Mouse (Mus musculus): ENCODE measurements around the gene Cited2. TPM values are rescaled to one million over a fixed set of nuclear protein-coding genes. Genes with fewer than 3 reads are reported as not detected.
A peak's percentile ranks its signal among the peaks of the same experiment; 100 is the strongest.

The Cited2 gene
- polyA plus RNA-seq (2015; fragmentation: Nextera tagmentation; extraction: Ambion mirVana), result 86.3 and 101 TPM in 2 replicates

DNA sequence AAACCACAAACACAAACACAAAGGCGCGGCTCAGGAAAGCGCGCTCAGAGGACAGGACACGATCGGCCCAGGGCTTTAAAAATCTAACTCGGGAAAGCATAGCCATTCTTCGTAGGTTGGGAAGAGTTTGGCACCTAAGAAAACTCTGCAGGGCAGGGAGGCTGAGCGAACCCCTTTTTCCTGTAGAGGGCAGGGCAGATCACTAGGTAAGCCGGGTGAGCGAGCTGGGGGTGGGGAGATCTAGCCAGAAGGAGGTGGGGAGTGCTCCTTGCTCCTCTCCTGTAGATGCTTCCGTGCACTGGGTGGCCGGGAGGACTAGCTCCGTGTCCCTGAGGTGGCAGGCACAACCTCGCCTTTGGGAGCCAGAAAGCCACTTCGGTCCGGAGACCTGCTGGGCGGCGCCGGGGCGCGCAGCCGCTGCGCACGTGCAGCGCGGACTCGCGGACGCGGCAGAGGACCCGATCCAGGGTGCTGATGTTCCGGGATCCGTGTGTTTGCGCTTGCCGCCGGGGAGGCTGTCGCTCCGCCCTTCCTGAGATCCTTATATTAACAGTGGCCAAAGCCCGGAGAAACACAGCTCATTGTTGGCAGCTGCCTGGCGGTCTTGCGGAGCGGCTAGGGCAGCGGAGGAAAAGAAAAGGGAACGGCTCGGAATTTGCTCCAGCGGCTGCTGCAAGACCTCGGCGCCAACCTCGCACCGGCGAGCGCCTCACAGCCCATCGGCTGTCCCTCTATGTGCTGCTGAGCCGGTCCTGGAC is at the start of gene Cited2:
Gene Cited2, plus strand, starts transcription at position 566 of the 758 bp plus-strand sequence.
- Histone ChIP-seq H3K4me3 (peak within 1 kb of the TSS; percentile 99), H3K27ac (peak within 1 kb of the TSS; percentile 99), H3K27me3 (no peaks in the 10 kb centered on the region), H3K9me3 (no peaks in the 10 kb centered on the region), H3K9ac (peak within 1 kb of the TSS; percentile 98), H3K36me3 (no peaks in the 10 kb centered on the region), H3K4me1 (replicated peaks) (peaks cover 32% of the 10 kb centered on the region), H3K4me2 (peak within 1 kb of the TSS; percentile 60)
- WGBS, result under 1% methylated on average over 55 of the region's 55 CpGs
- peak; percentile 85 for ATAC-seq (ENCODE audit: low FRiP score)

DNA sequence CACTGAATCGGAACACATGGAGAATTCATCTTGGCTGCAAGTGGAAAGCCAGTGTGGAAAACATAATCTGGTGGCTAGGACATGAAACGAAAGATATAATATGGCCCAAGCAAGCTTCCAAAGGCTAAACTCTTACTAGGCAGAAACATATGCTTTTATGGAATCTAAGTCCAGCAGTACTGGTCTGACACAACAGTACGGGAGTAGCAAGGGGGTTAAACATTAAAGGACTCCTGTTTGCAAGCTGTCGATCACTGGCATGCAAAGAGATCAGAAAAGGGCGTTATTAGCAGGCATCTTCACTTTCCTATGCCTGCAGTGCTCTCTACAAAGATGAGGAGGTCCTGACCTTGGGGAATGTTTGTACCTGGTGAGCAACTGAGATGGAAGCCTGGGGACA is 48.6 kb upstream of the Cited2 start:
- Histone ChIP-seq H3K9me3 (no peaks in the 10 kb centered on the region), H3K27ac (no peak overlapping the region), H3K36me3 (no peaks in the 10 kb centered on the region), H3K4me2 (no peak overlapping the region), H3K4me3 (no peak overlapping the region), H3K4me1 (replicated peaks) (no peaks in the 10 kb centered on the region), H3K9ac (no peak overlapping the region), H3K27me3 (no peaks in the 10 kb centered on the region)
- 87% methylated on average over 5 of the region's 5 CpGs for WGBS
- ATAC-seq (ENCODE audit: low FRiP score), result no peak

DNA sequence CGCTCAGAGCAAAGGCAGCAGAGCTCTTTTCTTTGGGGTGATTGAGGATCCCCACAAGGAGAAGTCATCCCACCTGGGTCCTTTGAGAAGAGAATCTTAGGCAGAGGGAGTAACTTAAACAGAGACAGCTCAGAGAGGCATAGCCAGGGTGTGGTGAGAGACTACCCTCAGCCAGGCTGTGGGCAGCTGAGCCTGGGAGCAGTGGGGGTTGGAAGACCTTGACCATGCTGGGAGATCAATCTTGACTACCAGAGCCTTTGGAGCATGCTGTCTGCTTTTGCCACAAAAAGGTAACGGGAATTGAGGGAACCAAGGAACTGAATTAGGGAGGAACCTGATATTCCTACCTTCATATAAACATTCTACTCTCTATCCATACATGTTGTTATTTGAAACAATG is 48.1 kb upstream of the Cited2 start:
- no peak overlapping the region for H3K4me3 ChIP-seq
- H3K4me2 ChIP-seq, result no peak overlapping the region
- no peak for ATAC-seq (ENCODE audit: low FRiP score)
- no peaks in the 10 kb centered on the region for H3K9me3 ChIP-seq
- WGBS, result 85% methylated on average over 2 of the region's 2 CpGs
- H3K9ac ChIP-seq, result no peak overlapping the region
- H3K27ac ChIP-seq, result no peak overlapping the region
- H3K27me3 ChIP-seq, result no peaks in the 10 kb centered on the region
- H3K4me1 ChIP-seq (replicated peaks), result no peaks in the 10 kb centered on the region
- H3K36me3 ChIP-seq, result no peaks in the 10 kb centered on the region

DNA sequence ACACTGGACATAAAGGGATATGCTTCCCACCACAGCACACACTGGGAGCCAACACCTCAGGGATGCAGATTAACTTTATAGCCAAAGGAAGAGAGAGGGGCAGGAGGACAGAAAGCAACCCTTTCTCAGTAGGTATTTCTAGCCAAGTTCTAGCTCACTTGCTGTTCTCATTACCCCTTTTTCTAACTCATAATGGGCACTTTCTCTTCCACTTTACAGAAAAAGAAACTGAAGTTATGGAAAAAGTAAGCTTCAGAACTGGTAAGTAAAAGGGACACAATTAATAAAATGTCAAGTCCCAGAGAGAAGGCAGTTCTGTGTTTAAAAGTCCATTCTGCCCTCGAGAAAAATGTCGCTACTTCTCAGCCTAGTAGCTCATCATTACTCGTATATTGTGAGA is 46.6 kb upstream of the Cited2 start:
- Histone ChIP-seq H3K27ac (no peak overlapping the region), H3K4me3 (no peak overlapping the region), H3K36me3 (no peaks in the 10 kb centered on the region), H3K9me3 (no peaks in the 10 kb centered on the region), H3K4me1 (replicated peaks) (no peaks in the 10 kb centered on the region), H3K27me3 (no peaks in the 10 kb centered on the region), H3K9ac (no peak overlapping the region), H3K4me2 (no peak overlapping the region)
- ATAC-seq (ENCODE audit: low FRiP score), result no peak
- WGBS, result 83% methylated on average over 3 of the region's 3 CpGs

DNA sequence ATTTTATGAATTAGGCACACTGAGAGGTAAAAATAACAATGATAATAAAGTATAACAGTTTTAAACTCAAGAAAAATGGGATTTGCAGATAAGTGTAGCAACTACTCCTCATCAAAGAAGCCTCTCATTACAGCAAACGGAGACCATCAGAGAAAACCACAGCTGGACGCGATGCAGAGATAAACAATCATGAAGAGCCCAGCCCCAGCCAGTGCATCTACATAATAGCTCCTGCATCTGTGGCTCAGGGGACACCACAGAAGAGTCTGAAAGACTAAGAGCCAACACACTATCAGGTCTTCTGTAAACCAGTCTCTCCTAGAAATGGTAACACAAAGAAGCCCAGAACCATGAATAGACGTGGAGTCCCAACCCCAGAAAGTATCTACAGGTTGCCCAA is 45.7 kb upstream of the Cited2 start:
- H3K27ac ChIP-seq, result no peak overlapping the region
- H3K4me3 ChIP-seq, result no peak overlapping the region
- no peaks in the 10 kb centered on the region for H3K27me3 ChIP-seq
- no peak for ATAC-seq (ENCODE audit: low FRiP score)
- no peak overlapping the region for H3K4me2 ChIP-seq
- WGBS, result 76% methylated on average over 4 of the region's 4 CpGs
- H3K9me3 ChIP-seq, result no peaks in the 10 kb centered on the region
- no peaks in the 10 kb centered on the region for H3K4me1 ChIP-seq (replicated peaks)
- no peaks in the 10 kb centered on the region for H3K36me3 ChIP-seq
- no peak overlapping the region for H3K9ac ChIP-seq

DNA sequence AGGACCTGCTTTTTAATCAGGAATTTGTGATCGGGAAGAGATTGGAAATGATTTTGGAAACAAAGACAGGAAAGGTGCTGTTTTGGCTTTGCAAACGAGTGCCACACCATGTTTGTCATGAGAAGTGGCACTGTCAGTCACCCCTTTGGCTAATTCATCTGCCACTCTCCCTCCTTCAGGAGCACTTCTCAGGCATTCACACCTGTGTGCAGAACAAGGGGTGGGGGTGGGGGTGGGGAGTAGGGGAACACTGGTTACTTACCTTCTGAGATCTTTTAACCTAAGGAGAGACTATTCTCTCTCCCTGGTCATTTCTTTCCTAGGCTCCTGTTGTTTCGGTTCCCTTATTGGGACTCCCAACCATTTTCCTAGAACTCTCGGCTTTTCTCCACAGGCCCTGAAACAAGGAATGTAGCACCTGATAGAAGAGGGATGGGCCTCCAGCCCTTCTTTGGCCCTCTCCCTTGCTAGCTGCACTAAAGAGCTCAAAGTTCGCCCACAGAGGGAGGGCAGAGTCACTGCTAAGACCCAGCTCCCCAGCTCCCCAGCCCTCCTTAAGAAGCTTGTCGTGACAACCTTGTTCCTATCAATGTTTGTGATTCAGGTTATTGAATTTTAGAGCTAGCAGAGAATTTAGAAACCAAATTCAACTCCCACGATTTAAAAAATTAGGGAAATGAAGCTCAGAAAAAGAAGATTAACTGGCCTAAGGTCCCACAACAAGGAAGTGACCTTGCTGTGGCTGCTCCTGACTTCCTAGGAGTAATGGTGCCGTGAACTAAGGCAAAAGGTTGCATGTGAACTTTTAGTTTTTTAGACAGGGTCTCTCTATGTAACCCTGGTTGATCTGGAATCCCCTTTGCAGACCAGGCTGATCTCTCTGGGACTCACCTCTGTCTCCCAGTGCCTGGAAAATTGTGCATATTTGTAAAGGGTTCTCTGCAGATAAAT is 42.3 kb upstream of the Cited2 start:
- no peak for ATAC-seq (ENCODE audit: low FRiP score)
- WGBS, result 80% methylated on average over 8 of the region's 8 CpGs
- H3K36me3 ChIP-seq, result no peaks in the 10 kb centered on the region

DNA sequence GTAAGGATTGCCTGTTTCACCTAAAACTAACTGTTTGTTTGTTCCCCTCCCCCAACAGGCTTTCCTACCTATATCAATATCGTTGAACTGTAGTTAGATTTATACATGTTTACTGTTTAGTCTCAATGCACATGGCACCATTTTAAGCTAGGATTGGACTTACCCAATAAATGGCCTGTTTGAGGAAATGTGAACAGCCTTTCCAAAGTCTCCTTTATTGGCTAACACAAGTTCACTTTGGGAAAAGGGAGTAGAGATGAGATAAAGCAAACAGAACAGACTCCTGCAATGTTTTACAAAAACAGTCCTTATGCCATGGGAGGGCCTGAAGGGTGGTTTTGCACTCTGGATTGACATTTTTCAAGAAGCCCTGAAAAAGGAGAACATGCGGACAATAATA is 41.6 kb upstream of the Cited2 start:
- H3K9ac ChIP-seq, result no peak overlapping the region
- H3K9me3 ChIP-seq, result no peaks in the 10 kb centered on the region
- no peak overlapping the region for H3K27ac ChIP-seq
- H3K4me2 ChIP-seq, result no peak overlapping the region
- H3K4me3 ChIP-seq, result no peak overlapping the region
- no peak for ATAC-seq (ENCODE audit: low FRiP score)
- no peaks in the 10 kb centered on the region for H3K36me3 ChIP-seq
- H3K27me3 ChIP-seq, result no peaks in the 10 kb centered on the region
- 90% methylated on average over 2 of the region's 2 CpGs for WGBS
- H3K4me1 ChIP-seq (replicated peaks), result no peaks in the 10 kb centered on the region

More for the DNA sequence above, 42.3 kb upstream of the Cited2 start:
- H3K4me2 ChIP-seq, result no peak overlapping the region
- H3K9me3 ChIP-seq, result no peaks in the 10 kb centered on the region
- no peak overlapping the region for H3K27ac ChIP-seq
- no peaks in the 10 kb centered on the region for H3K27me3 ChIP-seq
- no peaks in the 10 kb centered on the region for H3K4me1 ChIP-seq (replicated peaks)
- no peak overlapping the region for H3K4me3 ChIP-seq
- no peak overlapping the region for H3K9ac ChIP-seq

DNA sequence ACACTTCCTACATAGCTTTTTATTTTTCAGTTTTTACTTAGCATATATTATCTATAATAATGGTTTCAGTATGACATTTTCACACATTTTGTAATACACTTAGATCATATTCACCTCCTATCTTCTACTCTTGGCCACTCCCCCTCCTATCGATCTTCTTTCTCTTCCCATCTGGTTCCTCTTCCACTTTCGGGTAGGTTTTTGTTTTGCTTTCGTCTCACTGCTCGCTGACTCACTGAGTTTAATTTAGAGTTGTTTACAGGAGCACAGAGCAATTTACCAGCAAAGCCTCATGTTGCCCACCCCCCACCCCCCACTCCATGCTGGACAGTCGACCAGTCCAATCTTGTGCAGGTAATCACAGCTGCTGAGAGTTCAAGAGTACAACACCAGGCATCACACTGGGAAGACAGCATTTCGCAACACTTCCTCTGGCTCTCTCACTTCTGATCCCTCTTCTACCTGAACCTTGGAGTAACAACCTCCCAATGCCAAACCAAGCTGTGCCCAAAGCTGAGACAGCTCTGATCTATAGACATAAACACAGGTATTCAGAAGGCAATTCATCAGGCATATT is 39.1 kb upstream of the Cited2 start:
- no peaks in the 10 kb centered on the region for H3K9me3 ChIP-seq
- H3K4me3 ChIP-seq, result no peak overlapping the region
- no peak for ATAC-seq (ENCODE audit: low FRiP score)
- H3K36me3 ChIP-seq, result no peaks in the 10 kb centered on the region
- no peak overlapping the region for H3K27ac ChIP-seq
- no peak overlapping the region for H3K4me2 ChIP-seq
- 80% methylated on average over 6 of the region's 6 CpGs for WGBS
- no peaks in the 10 kb centered on the region for H3K27me3 ChIP-seq
- no peaks in the 10 kb centered on the region for H3K4me1 ChIP-seq (replicated peaks)
- H3K9ac ChIP-seq, result no peak overlapping the region

DNA sequence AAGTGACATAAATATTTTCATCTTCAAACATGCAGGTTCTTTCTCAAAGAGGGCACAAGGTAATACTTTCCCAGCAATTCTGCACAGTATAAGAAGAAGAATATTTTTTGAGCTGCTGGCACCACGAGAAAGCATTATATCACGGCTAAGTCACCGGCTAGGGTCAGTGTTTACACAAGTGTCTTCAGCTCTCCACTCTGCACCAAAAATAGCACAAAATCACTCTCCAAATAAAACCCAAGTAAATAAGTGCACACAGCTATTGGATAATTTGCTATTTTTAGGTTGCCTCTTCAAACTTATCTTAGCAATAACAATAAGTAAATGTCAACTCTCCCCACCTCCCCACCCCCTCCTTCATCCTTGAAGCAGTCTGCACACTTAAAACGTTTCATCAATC is 33.2 kb upstream of the Cited2 start:
- Histone ChIP-seq H3K27me3 (no peaks in the 10 kb centered on the region), H3K27ac (no peak overlapping the region), H3K9ac (no peak overlapping the region), H3K4me3 (no peak overlapping the region), H3K4me1 (replicated peaks) (no peaks in the 10 kb centered on the region), H3K36me3 (no peaks in the 10 kb centered on the region), H3K9me3 (no peaks in the 10 kb centered on the region), H3K4me2 (no peak overlapping the region)
- WGBS, result 80% methylated on average over 4 of the region's 4 CpGs
- ATAC-seq (ENCODE audit: low FRiP score), result no peak

DNA sequence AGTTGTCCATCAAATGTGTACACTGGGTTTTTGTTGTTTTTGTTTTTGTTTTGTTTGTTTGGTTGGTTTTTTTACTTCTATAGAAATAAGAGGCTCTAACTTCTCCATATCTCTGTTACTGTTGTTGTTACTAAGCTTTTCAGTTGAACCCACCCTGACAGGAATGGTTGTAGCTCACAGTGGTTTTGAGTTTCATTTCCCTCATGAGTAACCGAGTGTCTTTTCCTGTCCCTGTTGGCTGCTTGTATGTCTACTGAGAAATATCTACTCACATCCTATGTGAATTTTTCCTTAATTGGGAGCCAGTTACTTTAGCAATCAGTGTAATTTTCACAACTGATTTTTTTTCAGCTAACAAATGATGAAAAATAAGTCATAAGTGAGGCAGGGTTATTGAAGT is 31.3 kb upstream of the Cited2 start:
- 89% methylated on average over 1 of the region's 1 CpGs for WGBS
- ATAC-seq (ENCODE audit: low FRiP score), result no peak
- no peak overlapping the region for H3K4me3 ChIP-seq
- no peaks in the 10 kb centered on the region for H3K9me3 ChIP-seq
- no peaks in the 10 kb centered on the region for H3K36me3 ChIP-seq
- no peak overlapping the region for H3K27ac ChIP-seq
- no peaks in the 10 kb centered on the region for H3K4me1 ChIP-seq (replicated peaks)
- no peak overlapping the region for H3K4me2 ChIP-seq
- no peak overlapping the region for H3K9ac ChIP-seq
- no peaks in the 10 kb centered on the region for H3K27me3 ChIP-seq

DNA sequence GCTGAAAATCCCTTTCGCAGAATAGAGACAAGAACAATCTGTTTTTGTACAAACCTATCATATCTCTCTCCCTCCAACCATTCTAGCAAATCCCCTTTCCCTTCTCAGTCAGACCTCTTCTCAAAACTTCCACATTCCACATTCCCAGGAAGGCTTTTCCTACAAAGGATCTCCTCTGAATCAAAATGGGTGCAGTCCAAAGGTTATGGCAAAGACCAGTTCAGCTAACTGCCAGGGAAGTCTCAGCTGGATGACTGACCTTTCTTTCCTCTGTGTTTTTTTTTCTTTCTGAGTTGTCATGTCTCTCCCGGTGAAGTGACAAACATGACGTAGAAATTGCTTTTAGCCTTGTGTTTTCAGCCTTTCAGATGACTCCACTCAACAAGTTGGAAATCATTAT is 27.2 kb upstream of the Cited2 start:
- Histone ChIP-seq H3K4me3 (no peak overlapping the region), H3K9ac (no peak overlapping the region), H3K27ac (no peak overlapping the region), H3K4me1 (replicated peaks) (no peaks in the 10 kb centered on the region), H3K36me3 (no peaks in the 10 kb centered on the region), H3K9me3 (no peaks in the 10 kb centered on the region), H3K27me3 (no peaks in the 10 kb centered on the region), H3K4me2 (no peak overlapping the region)
- no peak for ATAC-seq (ENCODE audit: low FRiP score)
- 83% methylated on average over 3 of the region's 3 CpGs for WGBS
